Comparison of ENCODE assay signal across 14 mouse cellular contexts in the genomic region with DNA sequence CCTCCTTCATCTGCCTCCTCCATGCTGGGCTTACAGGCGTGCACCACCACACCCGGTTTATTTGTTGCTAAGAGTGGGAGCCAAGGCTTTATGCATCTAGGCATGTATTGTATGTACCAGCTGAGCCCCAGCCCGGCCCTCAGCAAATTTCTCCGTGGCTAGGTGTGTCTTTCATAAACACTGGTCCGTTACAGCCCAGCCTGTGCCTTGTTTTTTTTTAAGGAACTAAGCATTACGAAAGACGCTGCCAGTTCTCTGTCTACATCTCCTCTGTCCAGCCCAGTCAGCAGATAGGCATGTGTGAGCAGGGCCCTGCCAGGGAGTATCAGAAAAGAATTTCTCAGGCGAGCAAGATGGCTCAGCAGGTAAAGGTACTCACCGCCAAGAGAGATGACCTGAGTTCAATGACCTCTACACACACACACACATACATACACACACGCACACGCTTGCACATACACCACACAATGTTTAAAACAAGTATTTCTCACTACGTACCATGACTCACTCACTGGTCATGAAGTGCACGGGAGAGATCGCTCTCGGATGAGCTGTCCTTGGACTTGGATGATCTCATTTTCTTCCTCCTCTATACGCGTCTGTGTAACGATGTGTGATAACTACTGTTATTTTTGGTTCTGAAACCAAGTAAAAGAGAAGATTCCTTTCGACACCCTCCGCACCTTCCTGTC. TPM values are rescaled to one million over a fixed set of nuclear protein-coding genes. Genes with fewer than 3 reads are reported as not detected.
DNase-seq lines count a peak whose midpoint lies in the region; ATAC-seq and TF ChIP-seq lines count a peak whose summit lies in the region.
"Had no signal": no experiment of that assay in that cellular context is flagged by ENCODE, and none has a peak within 500 bp of the region (broad histone marks: within the 10 kb centered on the region; RNA-seq: fewer than 3 reads in every experiment).

No protein-coding gene starts in this region.

- no peaks in the 10 kb centered on the region for H3K9me3 ChIP-seq in liver, postnatal 0 days (ENCODE audit: low read length)
- no peaks in the 10 kb centered on the region for H3K9me3 ChIP-seq in midbrain, postnatal 0 days (ENCODE audit: low read length)
- H3K9me3 ChIP-seq in hindbrain, postnatal 0 days (ENCODE audit: low read length) = no peaks in the 10 kb centered on the region
- H3K9me3 ChIP-seq: hindbrain, embryonic 15.5 days; megakaryocyte, embryonic 14.5 days; neural tube, embryonic 15.5 days had no signal

- ATAC-seq in liver, postnatal 0 days = peak; percentile 63
- no peak for ATAC-seq in midbrain, postnatal 0 days (ENCODE audit: low FRiP score)
- ATAC-seq in hindbrain, postnatal 0 days = no peak
- ATAC-seq in activated CD4-positive, CD25-positive, alpha-beta regulatory T cell, adult 4 months = no peak

- no peak for TF ChIP-seq CTCF in liver, adult 2 months (IDR thresholded peaks at IDR 0.05; ENCODE audit: low read depth, low read length)
- no peak for TF ChIP-seq CTCF in C2C12 (IDR thresholded peaks at IDR 0.05; ENCODE audit: control insufficient read depth, insufficient read depth, insufficient read length)
- no peak for TF ChIP-seq CTCF in liver, postnatal 0 days (IDR thresholded peaks at IDR 0.05; ENCODE audit: low read depth)
- TF ChIP-seq CTCF in midbrain, postnatal 0 days (IDR thresholded peaks at IDR 0.05) = no peak
- TF ChIP-seq CTCF in hindbrain, postnatal 0 days (IDR thresholded peaks at IDR 0.05; ENCODE audit: low read depth) = no peak

- H3K4me3 ChIP-seq in liver, adult 2 months (ENCODE audit: insufficient read depth, low read depth, low read length) = no peak overlapping the region
- H3K4me3 ChIP-seq in C2C12 (ENCODE audit: insufficient read depth, poor library complexity, severe bottlenecking) = no peak overlapping the region
- no peak overlapping the region for H3K4me3 ChIP-seq in liver, postnatal 0 days (ENCODE audit: low read depth, low read length)
- H3K4me3 ChIP-seq in midbrain, postnatal 0 days (ENCODE audit: low read depth, low read length) = no peak overlapping the region
- no peak overlapping the region for H3K4me3 ChIP-seq in hindbrain, postnatal 0 days (ENCODE audit: low read length)
- H3K4me3 ChIP-seq: hindbrain, embryonic 15.5 days; megakaryocyte, embryonic 14.5 days; neural tube, embryonic 15.5 days had no signal

- H3K4me1 ChIP-seq in liver, adult 2 months (ENCODE audit: control insufficient read depth, insufficient read depth, low read length) = peaks cover 3% of the 10 kb centered on the region; the same call in 1 of the 2 replicates
- no peaks in the 10 kb centered on the region for H3K4me1 ChIP-seq in liver, postnatal 0 days (ENCODE audit: insufficient read depth)
- H3K4me1 ChIP-seq in midbrain, postnatal 0 days (ENCODE audit: insufficient read depth, low read length) = no peaks in the 10 kb centered on the region
- H3K4me1 ChIP-seq in hindbrain, postnatal 0 days (ENCODE audit: insufficient read depth, low read length) = no peaks in the 10 kb centered on the region
- H3K4me1 ChIP-seq: hindbrain, embryonic 15.5 days; neural tube, embryonic 15.5 days had no signal

- H3K36me3 ChIP-seq in liver, adult 2 months (ENCODE audit: control insufficient read depth, insufficient read depth, low read length) = peaks cover 6% of the 10 kb centered on the region; the same call in 1 of the 2 replicates
- H3K36me3 ChIP-seq in C2C12 (ENCODE audit: control insufficient read depth, insufficient read depth) = peaks cover 12% of the 10 kb centered on the region
- H3K36me3 ChIP-seq in liver, postnatal 0 days (replicated peaks; ENCODE audit: insufficient read depth, low read length) = peaks cover 31% of the 10 kb centered on the region
- H3K36me3 ChIP-seq in midbrain, postnatal 0 days (ENCODE audit: insufficient read depth, low read length) = peaks cover 51% of the 10 kb centered on the region
- peaks cover 38% of the 10 kb centered on the region for H3K36me3 ChIP-seq in hindbrain, postnatal 0 days (ENCODE audit: insufficient read depth, low read length)

- no peak for TF ChIP-seq POLR2A in liver, adult 2 months (IDR thresholded peaks at IDR 0.05; ENCODE audit: extremely low read depth, insufficient read depth, low read length)

- WGBS in liver, adult 2 months = 87% methylated on average over 20 of the region's 20 CpGs
- 72% methylated on average over 20 of the region's 20 CpGs for WGBS in liver, postnatal 0 days (ENCODE audit: insufficient replicate concordance)
- 95% methylated on average over 20 of the region's 20 CpGs for WGBS in midbrain, postnatal 0 days
- WGBS in hindbrain, postnatal 0 days = 93% methylated on average over 20 of the region's 20 CpGs

- H3K9ac ChIP-seq in liver, adult 2 months (ENCODE audit: low read depth, low read length) = no peak overlapping the region
- no peak overlapping the region for H3K9ac ChIP-seq in liver, postnatal 0 days (replicated peaks)
- H3K9ac ChIP-seq in midbrain, postnatal 0 days (replicated peaks; ENCODE audit: low read length, poor library complexity, severe bottlenecking) = no peak overlapping the region
- H3K9ac ChIP-seq in hindbrain, postnatal 0 days (replicated peaks; ENCODE audit: low read length) = no peak overlapping the region
- H3K9ac ChIP-seq: hindbrain, embryonic 15.5 days; neural tube, embryonic 15.5 days had no signal

- TF ChIP-seq EP300 in liver, postnatal 0 days (IDR thresholded peaks at IDR 0.05; ENCODE audit: low read depth) = no peak

- DNase-seq in liver, adult 2 months (ENCODE audit: extremely low read depth, low read depth, low spot score) = peak; percentile 20
- DNase-seq in liver = no peak
- peak; percentile 74 for DNase-seq in adrenal gland, adult 2 months
- no peak for DNase-seq in liver, postnatal 0 days
- no peak for DNase-seq in midbrain, postnatal 0 days (ENCODE audit: low spot score)
- no peak for DNase-seq in hindbrain, postnatal 0 days (ENCODE audit: low spot score)
- DNase-seq: cerebellum, postnatal 10 days; gastrocnemius, postnatal 36 days; kidney, postnatal 10 days had no signal

- H3ac ChIP-seq in C2C12 (ENCODE audit: control insufficient read depth, insufficient read length, low read depth) = no peak overlapping the region

- H3K4me2 ChIP-seq in liver, postnatal 0 days (ENCODE audit: low read depth, low read length) = no peak overlapping the region
- H3K4me2 ChIP-seq in midbrain, postnatal 0 days (ENCODE audit: low read depth, low read length, poor library complexity, severe bottlenecking) = no peak overlapping the region
- no peak overlapping the region for H3K4me2 ChIP-seq in hindbrain, postnatal 0 days (ENCODE audit: low read depth, low read length)
- H3K4me2 ChIP-seq: hindbrain, embryonic 15.5 days; neural tube, embryonic 15.5 days had no signal

- H3K27ac ChIP-seq in liver, adult 2 months (replicated peaks; ENCODE audit: insufficient read depth, low read depth, low read length) = no peak overlapping the region
- H3K27ac ChIP-seq in liver, postnatal 0 days (ENCODE audit: low read depth) = peak overlapping the region; percentile 23; the same call in 1 of the 2 replicates
- no peak overlapping the region for H3K27ac ChIP-seq in midbrain, postnatal 0 days (ENCODE audit: low read depth, low read length)
- no peak overlapping the region for H3K27ac ChIP-seq in hindbrain, postnatal 0 days
- H3K27ac ChIP-seq: hindbrain, embryonic 15.5 days; neural tube, embryonic 15.5 days had no signal

- no peaks in the 10 kb centered on the region for H3K27me3 ChIP-seq in liver, adult 2 months (ENCODE audit: control insufficient read depth, insufficient read depth, low read length)
- H3K27me3 ChIP-seq in C2C12 (ENCODE audit: control insufficient read depth, insufficient read depth, insufficient read length) = no peaks in the 10 kb centered on the region
- H3K27me3 ChIP-seq in liver, postnatal 0 days (ENCODE audit: insufficient read depth, low read length) = no peaks in the 10 kb centered on the region
- H3K27me3 ChIP-seq in midbrain, postnatal 0 days (ENCODE audit: insufficient read depth, low read length) = no peaks in the 10 kb centered on the region
- H3K27me3 ChIP-seq in hindbrain, postnatal 0 days (ENCODE audit: insufficient read depth, low read length) = no peaks in the 10 kb centered on the region
- H3K27me3 ChIP-seq: hindbrain, embryonic 15.5 days; megakaryocyte, embryonic 14.5 days; neural tube, embryonic 15.5 days had no signal

- H3K79me3 ChIP-seq in C2C12 (ENCODE audit: low read depth) = no peaks in the 10 kb centered on the region

- no peaks in the 10 kb centered on the region for H3K79me2 ChIP-seq in liver, adult 2 months (ENCODE audit: control insufficient read depth, insufficient read depth, low read length)
- H3K79me2 ChIP-seq in C2C12 (ENCODE audit: control insufficient read depth, insufficient read depth) = no peaks in the 10 kb centered on the region

TF ChIP-seq in C2C12, 6 proteins besides CTCF, POLR2A, EP300 and RAD21 (continues in another document):
- peak; percentile 72 for TF ChIP-seq FOSL1 (IDR thresholded peaks at IDR 0.05; ENCODE audit: insufficient read depth, low read length, poor library complexity, severe bottlenecking)

RNA-seq across cellular contexts. Expression of gene Daglb, which starts 10.9 kb away (rescaled TPM):
- total RNA-seq in liver, adult 2 months (2014; rRNA removed) = 12.4 TPM in 2 replicates
- polyA plus RNA-seq in liver, adult 2 months (2012; rRNA removed) = 14.9 and 17.4 TPM in 2 replicates
- polyA plus RNA-seq in C2C12 (2012; fragmentation: generic; extraction: Trizol) = 3.7 TPM
- 10 to 100 TPM; 19.0 to 19.4 TPM for total RNA-seq in adrenal gland, adult 2 months (2021)
- polyA plus RNA-seq in adrenal gland, adult 2 months (2012; rRNA removed) = 29.3 and 33.0 TPM in 2 replicates
- polyA plus RNA-seq in liver, postnatal 0 days (2015; fragmentation: Nextera tagmentation; extraction: Ambion mirVana) = 4.8 and 5.6 TPM in 2 replicates
- 24.6 and 25.6 TPM in 2 replicates for total RNA-seq in midbrain, postnatal 0 days (2014; rRNA removed)
- polyA plus RNA-seq in midbrain, postnatal 0 days (2015; fragmentation: Nextera tagmentation; extraction: Ambion mirVana) = 21.3 and 22.8 TPM in 2 replicates
- 30.1 and 30.5 TPM in 2 replicates for total RNA-seq in hindbrain, postnatal 0 days (2014; rRNA removed)
- polyA plus RNA-seq in hindbrain, postnatal 0 days (2015; fragmentation: Nextera tagmentation; extraction: Ambion mirVana) = 19.3 and 20.3 TPM in 2 replicates
- 10 to 100 TPM in 1 of 2 experiments, 1 to 10 TPM in 1; 8.5 to 10.6 TPM for polyA plus RNA-seq in activated CD4-positive, CD25-positive, alpha-beta regulatory T cell, adult 4 months (2017; shearing (Covaris generic))

RNA-seq across cellular contexts. Expression of gene Rac1, which starts 52.5 kb away (rescaled TPM):
- 38.6 and 69.0 TPM in 2 replicates for total RNA-seq in liver, adult 2 months (2014; rRNA removed)
- polyA plus RNA-seq in liver, adult 2 months (2012; rRNA removed) = 99.8 and 114 TPM in 2 replicates
- 256 TPM for polyA plus RNA-seq in C2C12 (2012; fragmentation: generic; extraction: Trizol)
- total RNA-seq in adrenal gland, adult 2 months (2021) = 100 to 1,000 TPM; 349 to 359 TPM
- 76.1 and 98.1 TPM in 2 replicates for polyA plus RNA-seq in adrenal gland, adult 2 months (2012; rRNA removed)
- 162 and 173 TPM in 2 replicates for polyA plus RNA-seq in liver, postnatal 0 days (2015; fragmentation: Nextera tagmentation; extraction: Ambion mirVana)
- 194 and 199 TPM in 2 replicates for total RNA-seq in midbrain, postnatal 0 days (2014; rRNA removed)
- 441 and 451 TPM in 2 replicates for polyA plus RNA-seq in midbrain, postnatal 0 days (2015; fragmentation: Nextera tagmentation; extraction: Ambion mirVana)
- 143 and 148 TPM in 2 replicates for total RNA-seq in hindbrain, postnatal 0 days (2014; rRNA removed)
- 412 and 436 TPM in 2 replicates for polyA plus RNA-seq in hindbrain, postnatal 0 days (2015; fragmentation: Nextera tagmentation; extraction: Ambion mirVana)
- 10 to 100 TPM; 63.1 to 70.0 TPM for polyA plus RNA-seq in activated CD4-positive, CD25-positive, alpha-beta regulatory T cell, adult 4 months (2017; shearing (Covaris generic))

Comparison
In these comparisons a context has a peak if more than half of its experiments do, and no peak if none do; other contexts are left out.
1. DNase-seq: peak in liver, adult 2 months (single experiment) and adrenal gland, adult 2 months (single experiment); none in liver (single experiment), liver, postnatal 0 days (single experiment), midbrain, postnatal 0 days (single experiment) and hindbrain, postnatal 0 days (single experiment).